ENCODE assay signal across 8 mouse cellular contexts in genomic region chr5:127649077-127649476, GRCm38 (mm10). TPM values are rescaled to one million over a fixed set of nuclear protein-coding genes. Genes with fewer than 3 reads are reported as not detected.
DNase-seq lines count a peak whose midpoint lies in the region; ATAC-seq and TF ChIP-seq lines count a peak whose summit lies in the region.

No protein-coding gene starts in this region.

- H3K27ac ChIP-seq in cerebellum, adult 2 months (ENCODE audit: insufficient read depth, low read length), result no peak overlapping the region
- no peak overlapping the region for H3K27ac ChIP-seq in neural tube, embryonic 15.5 days (replicated peaks)

- H3K4me3 ChIP-seq in cerebellum, adult 2 months (replicated peaks; ENCODE audit: insufficient read depth, low read depth, low read length), result no peak overlapping the region
- H3K4me3 ChIP-seq in neural tube, embryonic 15.5 days (replicated peaks), result no peak overlapping the region

- H3K9me3 ChIP-seq in neural tube, embryonic 15.5 days (replicated peaks), result no peaks in the 10 kb centered on the region

- TF ChIP-seq CTCF in cerebellum, adult 2 months (IDR thresholded peaks at IDR 0.05; ENCODE audit: borderline replicate concordance, insufficient read depth, low read depth, low read length), result peak; percentile 55; the same call in 1 of the 2 replicates

- H3K4me2 ChIP-seq in neural tube, embryonic 15.5 days, result no peak overlapping the region

- DNase-seq in cerebellum, adult 2 months, result peak; percentile 7 to 30
- DNase-seq in neural tube, embryonic 10.5 days (ENCODE audit: extremely low spot score, low spot score), result peak; percentile 18
- peak; percentile 13 for DNase-seq in embryo, embryonic 11 days
- DNase-seq in retina, embryonic 14.5 days (ENCODE audit: low spot score), result peak; percentile 52
- DNase-seq in frontal cortex, postnatal 36 days (ENCODE audit: low spot score in 2 of 2), result no peak
- DNase-seq in yolk sac, embryonic 10.5 days (ENCODE audit: low spot score), result no peak

- no peak for TF ChIP-seq POLR2A in cerebellum, adult 2 months (IDR thresholded peaks at IDR 0.05; ENCODE audit: borderline replicate concordance, insufficient read depth, low read length)

- H3K4me1 ChIP-seq in cerebellum, adult 2 months (ENCODE audit: control insufficient read depth, insufficient read depth, low read length), result no peaks in the 10 kb centered on the region
- H3K4me1 ChIP-seq in neural tube, embryonic 15.5 days, result no peaks in the 10 kb centered on the region

- H3K9ac ChIP-seq in neural tube, embryonic 15.5 days (replicated peaks), result no peak overlapping the region

- H3K36me3 ChIP-seq in neural tube, embryonic 15.5 days, result no peaks in the 10 kb centered on the region

- no peak for ATAC-seq in cerebellum, adult (ENCODE audit: insufficient number of reproducible peaks, low FRiP score, low TSS enrichment)
- ATAC-seq in neural tube, embryonic 15.5 days (ENCODE audit: low FRiP score), result no peak

- no peaks in the 10 kb centered on the region for H3K27me3 ChIP-seq in cerebellum, adult 2 months (ENCODE audit: control insufficient read depth, insufficient read depth, low read length)
- no peaks in the 10 kb centered on the region for H3K27me3 ChIP-seq in neural tube, embryonic 15.5 days (replicated peaks)

RNA-seq across cellular contexts. Expression of gene Slc15a4, which starts 16.4 kb away (rescaled TPM):
- 24.2 and 24.9 TPM in 2 replicates for polyA plus RNA-seq in cerebellum, adult 2 months (2012; rRNA removed)
- 25.9 and 29.1 TPM in 2 replicates for polyA plus RNA-seq in neural tube, embryonic 15.5 days (2015; fragmentation: Nextera tagmentation; extraction: Ambion mirVana)

RNA-seq across cellular contexts. Expression of gene Glt1d1, which starts 17.0 kb away (rescaled TPM):
- 13.8 and 16.0 TPM in 2 replicates for polyA plus RNA-seq in cerebellum, adult 2 months (2012; rRNA removed)
- polyA plus RNA-seq in neural tube, embryonic 15.5 days (2015; fragmentation: Nextera tagmentation; extraction: Ambion mirVana), result 1.4 and 1.8 TPM in 2 replicates

Comparison
In these comparisons a context has a peak if more than half of its experiments do, and no peak if none do; other contexts are left out.
1. DNase-seq: peak in cerebellum, adult 2 months (2 of 2), neural tube, embryonic 10.5 days (single experiment), embryo, embryonic 11 days (single experiment) and retina, embryonic 14.5 days (single experiment); none in frontal cortex, postnatal 36 days (0 of 2) and yolk sac, embryonic 10.5 days (single experiment).